Mouse (Mus musculus): ENCODE measurements at regions not wholly inside any gene's neighbourhood (a gene's known extent, or its start where the extent isn't known, plus 50 kb on each side); places are given as distances from the start of the nearest gene placed in this dataset.

GRCm38 (mm10) chr6:16592411-16592810 lies 305.8 kb downstream of the Tfec start:
- in situ Hi-C loops (cut with MboI; ENCODE audit: low pct_ligation_motif_present, low pct_unique_long_range_greater_than_20kb, low sequenced_read_pairs), result no loop called here

GRCm38 (mm10) chr6:16582302-16582701 lies 315.9 kb downstream of the Tfec start:
- no peak overlapping the region for H3K4me3 ChIP-seq (replicated peaks in 1 of 3; ENCODE audit: low read depth in 2 of 3, low read length in 2 of 3, poor library complexity in 1 of 3)
- no peak overlapping the region for H3K4me2 ChIP-seq (ENCODE audit: insufficient read depth, low read depth, poor library complexity, severe bottlenecking)
- H3K4me1 ChIP-seq (ENCODE audit: control insufficient read depth in 1 of 2, insufficient read depth in 2 of 2), result no peaks in the 10 kb centered on the region
- no peak overlapping the region for H3K9ac ChIP-seq (ENCODE audit: insufficient read depth, low read depth)
- dilution Hi-C loops (cut with MboI; ENCODE audit: extremely low pct_ligation_motif_present, extremely low pct_unique_long_range_greater_than_20kb, low sequenced_read_pairs) (no loop called here), in situ Hi-C loops (cut with MboI; ENCODE audit: low pct_ligation_motif_present, low pct_unique_long_range_greater_than_20kb, low sequenced_read_pairs) (no loop called here)
- no peaks in the 10 kb centered on the region for H3K79me2 ChIP-seq (replicated peaks; ENCODE audit: control insufficient read depth, extremely low read depth, insufficient read depth, poor library complexity, severe bottlenecking)
- no peak overlapping the region for H3K27ac ChIP-seq (ENCODE audit: insufficient read depth, low read depth)
- H3K36me3 ChIP-seq (replicated peaks in 1 of 2; ENCODE audit: control insufficient read depth in 1 of 2, insufficient read depth in 1 of 2, low read length in 1 of 2), result no peaks in the 10 kb centered on the region
- no peak for DNase-seq (ENCODE audit: extremely low read depth)
- H3K27me3 ChIP-seq (replicated peaks), result no peaks in the 10 kb centered on the region
- no peaks in the 10 kb centered on the region for H3K9me3 ChIP-seq (replicated peaks; ENCODE audit: low read length)
- no peak for TF ChIP-seq USF1 (IDR thresholded peaks at IDR 0.05; ENCODE audit: low read depth, low read length)
- no peak for TF ChIP-seq E2F4 (IDR thresholded peaks at IDR 0.05; ENCODE audit: insufficient replicate concordance, low read depth, low read length)
- no peak for TF ChIP-seq JUN (IDR thresholded peaks at IDR 0.05; ENCODE audit: insufficient read depth, low read depth, low read length)
- no peak for TF ChIP-seq MXI1 (IDR thresholded peaks at IDR 0.05; ENCODE audit: low read depth, low read length)
- TF ChIP-seq PAX5 (IDR thresholded peaks at IDR 0.05; ENCODE audit: low read length), result no peak
- no peak for TF ChIP-seq RAD21 (IDR thresholded peaks at IDR 0.05; ENCODE audit: low read depth, low read length)
- TF ChIP-seq ELF1 (IDR thresholded peaks at IDR 0.05; ENCODE audit: low read depth, low read length), result no peak
- no peak for TF ChIP-seq SMC3 (IDR thresholded peaks at IDR 0.05; ENCODE audit: low read depth, low read length)
- TF ChIP-seq ZNF384 (IDR thresholded peaks at IDR 0.05; ENCODE audit: low read depth, low read length), result no peak
- TF ChIP-seq EP300 (IDR thresholded peaks at IDR 0.05; ENCODE audit: low read length), result no peak
- no peak for TF ChIP-seq MEF2A (IDR thresholded peaks at IDR 0.05; ENCODE audit: borderline replicate concordance, low read depth, low read length)
- no peak for TF ChIP-seq POLR2A (IDR thresholded peaks at IDR 0.05; ENCODE audit: low read depth, low read length)
- TF ChIP-seq IRF4 (IDR thresholded peaks at IDR 0.05; ENCODE audit: low read depth, low read length), result no peak
- no peak for TF ChIP-seq SIN3A (IDR thresholded peaks at IDR 0.05; ENCODE audit: low read length)

More at GRCm38 (mm10) chr6:16592411-16592810, 305.8 kb downstream of the Tfec start:
- Histone ChIP-seq H3K79me2 (replicated peaks; ENCODE audit: control insufficient read depth, extremely low read depth, insufficient read depth, poor library complexity, severe bottlenecking) (no peaks in the 10 kb centered on the region), H3K27me3 (replicated peaks) (no peaks in the 10 kb centered on the region), H3K9ac (ENCODE audit: insufficient read depth, low read depth) (no peak overlapping the region), H3K9me3 (replicated peaks; ENCODE audit: low read length) (no peaks in the 10 kb centered on the region), H3K4me2 (ENCODE audit: insufficient read depth, low read depth, poor library complexity, severe bottlenecking) (no peak overlapping the region), H3K27ac (ENCODE audit: insufficient read depth, low read depth) (no peak overlapping the region), H3K4me3 (replicated peaks in 1 of 3; ENCODE audit: low read depth in 2 of 3, low read length in 2 of 3, poor library complexity in 1 of 3) (no peak overlapping the region), H3K4me1 (ENCODE audit: control insufficient read depth in 1 of 2, insufficient read depth in 2 of 2) (no peaks in the 10 kb centered on the region), H3K36me3 (replicated peaks in 1 of 2; ENCODE audit: control insufficient read depth in 1 of 2, insufficient read depth in 1 of 2, low read length in 1 of 2) (no peaks in the 10 kb centered on the region)
- DNase-seq (ENCODE audit: extremely low read depth), result no peak
- dilution Hi-C loops (cut with MboI; ENCODE audit: extremely low pct_ligation_motif_present, extremely low pct_unique_long_range_greater_than_20kb, low sequenced_read_pairs), result no loop called here
- TF ChIP-seq POLR2A (IDR thresholded peaks at IDR 0.05; ENCODE audit: low read depth, low read length) (no peak), MXI1 (IDR thresholded peaks at IDR 0.05; ENCODE audit: low read depth, low read length) (no peak)

GRCm38 (mm10) chr6:16581801-16582200 lies 316.4 kb downstream of the Tfec start:
- no peak for DNase-seq (ENCODE audit: extremely low read depth)
- no peaks in the 10 kb centered on the region for H3K27me3 ChIP-seq (replicated peaks)
- no peaks in the 10 kb centered on the region for H3K36me3 ChIP-seq (replicated peaks in 1 of 2; ENCODE audit: control insufficient read depth in 1 of 2, insufficient read depth in 1 of 2, low read length in 1 of 2)
- in situ Hi-C loops (cut with MboI; ENCODE audit: low pct_ligation_motif_present, low pct_unique_long_range_greater_than_20kb, low sequenced_read_pairs), result no loop called here
- H3K4me2 ChIP-seq (ENCODE audit: insufficient read depth, low read depth, poor library complexity, severe bottlenecking), result no peak overlapping the region
- no peak overlapping the region for H3K27ac ChIP-seq (ENCODE audit: insufficient read depth, low read depth)
- no peaks in the 10 kb centered on the region for H3K4me1 ChIP-seq (ENCODE audit: control insufficient read depth in 1 of 2, insufficient read depth in 2 of 2)
- H3K4me3 ChIP-seq (replicated peaks in 1 of 3; ENCODE audit: low read depth in 2 of 3, low read length in 2 of 3, poor library complexity in 1 of 3), result no peak overlapping the region
- H3K9ac ChIP-seq (ENCODE audit: insufficient read depth, low read depth), result no peak overlapping the region
- H3K79me2 ChIP-seq (replicated peaks; ENCODE audit: control insufficient read depth, extremely low read depth, insufficient read depth, poor library complexity, severe bottlenecking), result no peaks in the 10 kb centered on the region
- dilution Hi-C loops (cut with MboI; ENCODE audit: extremely low pct_ligation_motif_present, extremely low pct_unique_long_range_greater_than_20kb, low sequenced_read_pairs), result no loop called here
- H3K9me3 ChIP-seq (replicated peaks; ENCODE audit: low read length), result no peaks in the 10 kb centered on the region
- TF ChIP-seq UBTF (IDR thresholded peaks at IDR 0.05; ENCODE audit: low read depth, low read length) (no peak), E2F4 (IDR thresholded peaks at IDR 0.05; ENCODE audit: insufficient replicate concordance, low read depth, low read length) (no peak), CHD2 (IDR thresholded peaks at IDR 0.05; ENCODE audit: low read length) (no peak), JUND (conservative IDR thresholded peaks at IDR 0.05; ENCODE audit: low read depth, low read length) (no peak), NELFE (IDR thresholded peaks at IDR 0.05; ENCODE audit: low read depth, low read length) (no peak), CTCF (conservative IDR thresholded peaks at IDR 0.05 in 1 of 2, IDR thresholded peaks at IDR 0.05 in 1 of 2; ENCODE audit: low read depth in 2 of 2, low read length in 2 of 2) (no peak), POLR2AphosphoS2 (IDR thresholded peaks at IDR 0.05; ENCODE audit: low read depth, low read length) (no peak), HCFC1 (IDR thresholded peaks at IDR 0.05; ENCODE audit: low read depth, low read length) (no peak), IRF4 (IDR thresholded peaks at IDR 0.05; ENCODE audit: low read depth, low read length) (no peak), BHLHE40 (IDR thresholded peaks at IDR 0.05; ENCODE audit: low read depth, low read length) (no peak), ELF1 (IDR thresholded peaks at IDR 0.05; ENCODE audit: low read depth, low read length) (no peak), ZMIZ1 (IDR thresholded peaks at IDR 0.05; ENCODE audit: low read depth, low read length) (no peak), ZKSCAN1 (IDR thresholded peaks at IDR 0.05; ENCODE audit: borderline replicate concordance, low read depth, low read length) (no peak), NRF1 (IDR thresholded peaks at IDR 0.05; ENCODE audit: low read depth, low read length) (no peak), SMC3 (IDR thresholded peaks at IDR 0.05; ENCODE audit: low read depth, low read length) (no peak), JUN (IDR thresholded peaks at IDR 0.05; ENCODE audit: insufficient read depth, low read depth, low read length) (no peak), MAX (IDR thresholded peaks at IDR 0.05; ENCODE audit: low read length) (no peak), GABPA (IDR thresholded peaks at IDR 0.05; ENCODE audit: insufficient replicate concordance, low read depth, low read length) (no peak)

Data from CH12.LX (cell line).